Mouse (Mus musculus) activated CD4-positive, CD25-positive, alpha-beta regulatory T cell, adult 9 weeks (primary cell): ENCODE data around the gene Rasd1. TPM values are rescaled to one million over a fixed set of nuclear protein-coding genes. Genes with fewer than 3 reads are reported as not detected.

ENCODE experiments used
- polyA plus RNA-seq: library from polyadenylated mRNA; unstranded; fragments of 100-300 nt; shearing (Covaris generic); gene quantifications from one replicate; pipeline ENCODE4 v1.2.1, GENCODE M21; 2017

The Rasd1 gene
- polyA plus RNA-seq, result 0.17 TPM

GRCm38 (mm10) chr11:59964818-59965217 lies at the start of gene Rasd1:
Gene Rasd1 (minus strand): TSS chr11:59964944.

GRCm38 (mm10) chr11:59947752-59948400 lies 16.9 kb downstream of the Rasd1 start, which contains the start of gene Med9:
Gene Med9 (plus strand): TSS chr11:59948206.

Other genes starting within 250 kb of the Rasd1 start
- 0.16 TPM for gene Pld6, start 177.3 kb downstream of the Rasd1 start, polyA plus RNA-seq
- 68.5 TPM for gene Flcn, start 154.9 kb downstream of the Rasd1 start, polyA plus RNA-seq
- gene Nt5m, start 125.5 kb downstream of the Rasd1 start, polyA plus RNA-seq, result 15.2 TPM
- gene Cops3, start 125.1 kb downstream of the Rasd1 start, polyA plus RNA-seq, result 104 TPM
- gene Med9, start 16.7 kb downstream of the Rasd1 start, polyA plus RNA-seq, result 10.8 TPM
- gene Pemt, start 81.5 kb upstream of the Rasd1 start, polyA plus RNA-seq, result 2.1 TPM
- 10.7 TPM for gene Rai1, start 140.1 kb upstream of the Rasd1 start, polyA plus RNA-seq